Mouse (Mus musculus) bone marrow macrophage, adult 2 months (primary cell): ENCODE data around the gene Akap7. TPM values are rescaled to one million over a fixed set of nuclear protein-coding genes. Genes with fewer than 3 reads are reported as not detected.

Source experiments
- H3K27ac ChIP-seq: 2 replicates; pipeline ENCODE4 v1.5.1; 2012; ENCODE audit warnings: low read depth, low read length; ENCODE audit not compliant: insufficient read depth
- H3K4me1 ChIP-seq: 2 replicates; pipeline ENCODE4 v1.6.1; 2012; ENCODE audit warnings: low read length; ENCODE audit not compliant: control insufficient read depth, insufficient read depth
- H3K4me3 ChIP-seq: 2 replicates; pipeline ENCODE4 v1.5.1; 2012; ENCODE audit warnings: mild to moderate bottlenecking, low read length, moderate library complexity; ENCODE audit not compliant: insufficient read depth
- CTCF ChIP-seq: IDR thresholded peaks from 2 replicates; pipeline ENCODE4 v1.5.1; 2012; ENCODE audit warnings: low read depth, mild to moderate bottlenecking, low read length, moderate library complexity
- POLR2A ChIP-seq: IDR thresholded peaks from 2 replicates; pipeline ENCODE4 v1.6.1; 2012; ENCODE audit warnings: mild to moderate bottlenecking, low read depth, low read length, borderline replicate concordance
- polyA plus RNA-seq: library from polyadenylated mRNA; stranded (reverse); fragments of >200 nt; gene quantifications from 2 replicates; pipeline ENCODE4 v1.2.4, GENCODE M21; 2012; ENCODE audit not compliant: missing spikeins, insufficient read depth, insufficient read length

The Akap7 gene
- polyA plus RNA-seq, 1 experiment, result 26.0 TPM

DNA sequence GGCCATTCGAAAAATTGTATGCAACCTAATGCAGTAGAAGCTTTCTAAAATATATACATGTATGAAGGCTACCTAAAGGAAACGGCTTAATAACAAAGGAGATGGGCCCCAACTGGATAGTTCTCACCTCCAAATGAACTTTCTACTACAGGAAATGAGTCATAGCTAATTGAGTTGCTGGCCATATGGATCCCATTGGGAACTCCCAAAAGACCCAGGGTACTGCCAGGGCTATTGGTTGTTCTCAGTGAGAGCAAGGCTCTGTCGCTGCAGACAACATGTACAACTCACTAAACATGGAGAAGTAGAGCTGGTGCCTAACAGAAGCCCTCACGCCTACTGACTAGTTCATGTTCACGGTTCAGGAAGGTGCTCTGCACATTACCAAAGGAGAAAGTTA lies 83.3 kb downstream of the Akap7 start:
- no peak overlapping the region for H3K27ac ChIP-seq
- H3K4me3 ChIP-seq, result no peak overlapping the region
- TF ChIP-seq POLR2A, result no peak
- TF ChIP-seq CTCF, result no peak
- H3K4me1 ChIP-seq, result no peaks in the 10 kb centered on the region

GRCm38 (mm10) chr10:25220754-25221153 lies 86.9 kb downstream of the Akap7 start:
- Histone ChIP-seq H3K27ac (no peak overlapping the region), H3K4me1 (no peaks in the 10 kb centered on the region), H3K4me3 (no peak overlapping the region)
- TF ChIP-seq CTCF (no peak), POLR2A (no peak)

- Histone ChIP-seq H3K27ac (no peak overlapping the region), H3K4me1 (no peaks in the 10 kb centered on the region), H3K4me3 (no peak overlapping the region)
Measured at GRCm38 (mm10) chr10:25219901-25220495, 87.7 kb downstream of the Akap7 start.

DNA sequence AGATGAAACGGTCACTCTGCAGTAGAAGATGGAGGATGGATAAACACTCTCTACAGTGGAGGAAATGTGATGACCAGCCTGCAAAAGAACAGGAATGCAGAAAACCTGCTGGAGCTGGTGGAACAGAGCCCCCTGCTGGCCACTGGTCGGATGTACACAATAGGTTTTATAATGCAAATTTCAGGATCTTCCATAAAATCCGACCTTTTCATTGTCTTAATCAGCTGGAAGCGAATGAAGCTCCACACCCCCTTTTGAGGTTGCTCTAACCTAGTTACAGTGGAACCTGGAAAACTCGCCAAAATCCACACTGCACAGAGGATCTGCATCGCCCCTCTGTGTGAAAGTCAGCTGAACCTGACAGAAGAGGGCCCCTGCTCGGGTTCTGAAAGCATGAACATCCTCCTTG lies 88.4 kb downstream of the Akap7 start:
- no peaks in the 10 kb centered on the region for H3K4me1 ChIP-seq
- no peak overlapping the region for H3K27ac ChIP-seq
- no peak overlapping the region for H3K4me3 ChIP-seq
- TF ChIP-seq POLR2A (no peak), CTCF (peak; percentile 98)

More at GRCm38 (mm10) chr10:25219901-25220495, 87.7 kb downstream of the Akap7 start:
- no peak for TF ChIP-seq CTCF
- TF ChIP-seq POLR2A, result no peak

GRCm38 (mm10) chr10:25218746-25219145 lies 88.9 kb downstream of the Akap7 start:
- H3K4me1 ChIP-seq, result no peaks in the 10 kb centered on the region
- no peak overlapping the region for H3K4me3 ChIP-seq
- H3K27ac ChIP-seq, result no peak overlapping the region
- TF ChIP-seq CTCF (no peak), POLR2A (no peak)

- Histone ChIP-seq H3K4me1 (no peaks in the 10 kb centered on the region), H3K27ac (no peak overlapping the region), H3K4me3 (no peak overlapping the region)
- no peak for TF ChIP-seq CTCF
- no peak for TF ChIP-seq POLR2A
Measured at GRCm38 (mm10) chr10:25215977-25216376, 91.7 kb downstream of the Akap7 start.

GRCm38 (mm10) chr10:25213716-25214115 lies 94.0 kb downstream of the Akap7 start:
- TF ChIP-seq POLR2A (no peak), CTCF (no peak)

DNA sequence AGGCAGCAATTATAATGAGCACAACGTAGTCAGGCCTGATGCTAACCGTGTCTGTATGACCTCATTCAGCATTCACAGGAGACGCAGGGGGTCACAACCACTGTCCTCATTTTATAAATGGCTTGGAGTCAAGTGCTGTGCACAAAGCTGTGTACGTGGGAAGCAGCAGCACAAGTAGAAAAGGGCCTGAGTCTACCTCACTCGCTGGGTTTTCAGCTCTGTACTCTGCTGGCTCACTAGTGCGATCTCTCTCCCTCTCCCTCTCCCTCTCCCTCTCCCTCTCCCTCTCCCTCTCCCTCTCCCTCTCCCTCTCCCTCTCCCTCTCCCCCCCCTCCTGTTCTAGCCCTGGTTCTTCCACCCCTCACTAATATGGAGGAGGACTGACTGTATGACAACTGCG lies 99.1 kb downstream of the Akap7 start:
- no peaks in the 10 kb centered on the region for H3K4me1 ChIP-seq
- no peak overlapping the region for H3K27ac ChIP-seq
- no peak for TF ChIP-seq POLR2A
- TF ChIP-seq CTCF, result no peak
- H3K4me3 ChIP-seq, result no peak overlapping the region

More at GRCm38 (mm10) chr10:25213716-25214115, 94.0 kb downstream of the Akap7 start:
- H3K4me3 ChIP-seq, result no peak overlapping the region
- H3K4me1 ChIP-seq, result no peaks in the 10 kb centered on the region
- no peak overlapping the region for H3K27ac ChIP-seq

DNA sequence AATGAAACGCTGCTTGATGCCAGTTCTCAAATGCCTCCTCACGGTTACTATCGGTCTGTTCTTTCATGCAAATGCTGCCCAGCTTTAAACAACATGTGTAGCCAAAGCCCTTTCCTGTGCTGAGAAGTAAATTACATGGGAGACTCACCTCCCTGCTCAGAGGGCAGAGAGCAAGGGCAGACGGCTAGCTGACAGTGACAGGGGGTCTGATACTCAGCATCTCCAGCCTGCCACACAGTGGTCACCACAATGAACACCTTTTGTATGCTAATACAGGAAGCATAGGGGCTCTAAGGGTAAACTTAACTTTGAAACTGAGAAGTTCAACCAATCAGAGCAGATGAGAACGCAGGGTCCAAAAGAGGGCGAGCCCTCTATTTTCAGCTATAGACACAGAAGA lies 99.8 kb downstream of the Akap7 start:
- Histone ChIP-seq H3K27ac (no peak overlapping the region), H3K4me1 (no peaks in the 10 kb centered on the region), H3K4me3 (no peak overlapping the region)
- TF ChIP-seq POLR2A, result no peak
- no peak for TF ChIP-seq CTCF

DNA sequence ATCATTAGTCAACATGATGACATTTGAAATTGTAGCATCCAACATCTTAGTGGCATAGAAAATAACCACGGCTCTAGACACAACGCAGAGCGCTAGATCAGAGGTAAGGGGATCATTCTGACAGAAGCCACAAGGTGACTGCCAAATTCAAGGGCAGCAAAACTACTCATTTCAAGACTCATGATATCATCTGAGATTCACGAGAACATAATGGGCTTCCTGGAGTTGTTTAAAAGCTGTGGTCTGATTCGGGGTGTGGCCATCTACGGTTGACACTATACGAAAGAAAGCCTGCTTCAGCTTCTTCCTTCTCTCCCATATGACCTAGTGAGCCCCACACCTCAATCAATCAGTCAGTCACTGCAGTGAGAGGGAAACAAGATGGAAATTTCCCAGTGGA lies 107.0 kb downstream of the Akap7 start:
- no peak overlapping the region for H3K27ac ChIP-seq
- H3K4me1 ChIP-seq, result peaks cover 5% of the 10 kb centered on the region
- no peak overlapping the region for H3K4me3 ChIP-seq
- TF ChIP-seq CTCF (no peak), POLR2A (no peak)
